Mouse (Mus musculus): ENCODE measurements around the gene Selenos. TPM values are rescaled to one million over a fixed set of nuclear protein-coding genes. Genes with fewer than 3 reads are reported as not detected.
A peak's percentile ranks its signal among the peaks of the same experiment; 100 is the strongest.

Gene Selenos
- total RNA-seq, 2 experiments from 2014 or later: 28.4 to 29.6 TPM

DNA sequence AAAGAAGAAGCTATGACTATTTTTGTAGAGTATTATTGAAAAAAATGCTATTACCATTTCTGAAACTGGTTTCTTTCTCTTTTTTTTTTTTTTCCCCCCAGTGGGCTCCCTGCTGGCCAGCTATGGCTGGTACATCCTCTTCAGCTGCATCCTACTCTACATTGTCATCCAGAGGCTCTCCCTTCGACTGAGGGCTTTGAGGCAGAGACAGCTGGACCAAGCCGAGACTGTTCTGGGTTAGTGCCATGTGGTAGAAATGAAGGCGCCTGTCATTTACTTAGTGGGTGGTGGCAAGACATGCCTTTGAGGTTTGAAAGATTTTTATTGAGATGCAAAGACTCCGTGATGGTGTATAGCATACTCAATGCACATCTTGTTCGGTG, 773 bp downstream of the Selenos start:
- DNase-seq: no peak
- intact Hi-C loops (cut with DNase I): no loop called here

DNA sequence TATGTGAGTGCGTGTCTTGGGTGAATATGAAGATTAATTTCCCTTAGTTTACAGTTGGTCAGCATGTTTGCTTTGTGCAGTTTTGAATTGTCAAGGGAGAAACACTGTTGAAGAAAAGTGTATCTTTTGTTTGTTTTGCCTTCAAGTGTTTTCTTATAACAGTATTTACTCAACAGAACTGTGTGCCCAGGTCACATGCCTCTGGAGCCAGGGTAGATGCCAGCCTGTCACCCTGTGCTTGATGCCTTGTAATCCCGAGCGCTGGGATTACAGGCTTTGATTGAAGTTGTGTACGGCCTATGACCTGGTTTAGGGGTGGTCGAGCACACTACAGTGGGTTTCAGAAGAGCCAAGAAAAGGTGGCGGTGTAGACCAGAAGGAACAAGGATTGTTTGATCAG, 4.3 kb downstream of the Selenos start:
- no peak for DNase-seq
- intact Hi-C loops (cut with DNase I): no loop called here

DNA sequence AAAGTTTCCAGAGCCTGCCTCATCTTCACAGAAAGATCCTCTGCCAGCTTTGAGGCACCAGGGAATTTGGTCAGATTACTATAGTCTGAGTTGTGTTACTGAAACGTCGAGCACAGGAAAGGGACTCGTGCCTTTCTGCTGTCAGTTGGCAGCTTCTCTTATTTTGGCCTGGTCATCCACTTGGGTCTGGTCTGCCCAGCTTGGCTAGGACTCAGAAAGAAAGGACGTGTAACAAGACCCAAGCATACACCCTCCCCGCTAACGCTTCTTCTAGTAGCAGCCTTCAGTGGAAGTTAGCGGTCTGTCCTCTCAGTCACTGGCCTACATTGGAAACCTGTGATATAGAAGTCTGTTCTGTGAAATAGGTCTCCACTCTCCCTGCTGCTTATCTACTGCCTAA, 5.1 kb downstream of the Selenos start:
- intact Hi-C loops (cut with DNase I): no loop called here
- no peak for DNase-seq

DNA sequence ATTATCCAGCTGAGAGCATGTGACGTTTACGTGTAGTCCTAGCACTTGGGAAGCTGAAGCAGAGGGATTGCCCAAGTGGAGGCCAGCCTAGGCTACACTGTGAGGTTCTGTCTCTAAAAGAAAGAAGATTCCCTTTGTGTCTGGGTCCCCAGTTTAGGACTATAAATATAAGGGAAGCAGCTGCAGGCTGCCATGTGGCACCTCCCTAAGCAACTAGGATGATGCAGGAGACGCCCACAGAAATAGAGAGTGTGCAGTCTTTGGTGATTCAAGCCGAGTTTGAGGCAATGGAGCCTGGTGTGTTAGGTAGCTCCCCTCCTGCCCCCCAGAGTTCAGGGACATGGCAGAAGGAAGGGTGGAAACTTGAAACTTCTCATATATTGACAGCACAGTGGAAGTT, 8.2 kb downstream of the Selenos start:
- DNase-seq: no peak
- intact Hi-C loops (cut with DNase I): no loop called here

GRCm38 (mm10) chr7:66088077-66088476, 8.6 kb downstream of the Selenos start:
- intact Hi-C loops (cut with DNase I): no loop called here
- no peak for DNase-seq

- intact Hi-C loops (cut with DNase I): no loop called here
- DNase-seq: no peak
Measured at GRCm38 (mm10) chr7:66090676-66091190, 11.3 kb downstream of the Selenos start.

- intact Hi-C loops (cut with DNase I): no loop called here
- no peak for DNase-seq
Measured at GRCm38 (mm10) chr7:66091553-66091952, 12.1 kb downstream of the Selenos start.

DNA sequence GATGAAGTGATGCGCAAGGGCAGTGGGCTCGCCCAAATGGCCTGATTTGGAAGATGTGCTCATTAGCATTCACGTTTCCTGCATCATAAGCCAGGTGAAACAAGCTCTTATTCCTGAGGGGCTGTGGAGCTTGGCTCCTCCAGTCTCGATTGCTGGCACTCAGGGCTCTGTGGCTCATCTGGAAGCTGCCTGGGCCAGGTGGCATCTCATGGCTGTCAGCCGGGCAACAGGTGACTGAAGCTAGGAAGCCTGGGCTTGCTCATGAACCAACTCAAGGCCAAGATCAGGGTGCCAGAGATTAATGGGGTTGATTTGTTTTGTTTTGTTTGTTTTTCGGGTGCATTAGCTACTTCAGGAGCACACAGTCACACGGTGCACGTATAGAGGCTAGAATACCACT, 13.2 kb downstream of the Selenos start:
- DNase-seq: no peak
- intact Hi-C loops (cut with DNase I): no loop called here

GRCm38 (mm10) chr7:66094141-66094540, 14.7 kb downstream of the Selenos start:
- intact Hi-C loops (cut with DNase I): no loop called here
- peak; percentile 16 to 32 for DNase-seq

GRCm38 (mm10) chr7:66098803-66099202, 19.4 kb downstream of the Selenos start:
- no peak for DNase-seq
- intact Hi-C loops (cut with DNase I): no loop called here

DNA sequence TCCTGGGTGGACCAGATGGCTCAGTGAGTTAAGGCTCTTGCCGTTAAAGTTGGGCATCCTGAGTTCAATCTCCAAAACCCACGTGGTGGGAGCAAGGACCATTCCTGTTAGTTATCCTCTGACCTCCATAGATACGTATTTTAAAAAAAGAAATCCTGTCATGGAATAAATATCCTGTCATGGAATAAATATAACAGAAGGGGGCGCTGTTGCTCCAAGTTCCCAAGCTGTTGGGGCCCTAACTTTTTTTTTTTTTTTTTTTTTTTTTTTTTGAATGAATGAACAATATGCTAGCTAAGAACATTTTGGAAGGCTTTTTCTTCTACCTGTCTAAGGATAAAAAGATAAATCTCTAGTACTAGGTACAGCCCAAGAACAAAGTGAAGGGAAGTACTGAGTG, 22.4 kb downstream of the Selenos start:
- intact Hi-C loops (cut with DNase I): loop anchor here (1.0 to 5.0 kb wide), 4 partner anchors 148 to 560 kb away; no protein-coding TSS in a partner anchor
- DNase-seq: peak in 1 of 2 experiments; percentile 51

GRCm38 (mm10) chr7:66104531-66104930, 25.1 kb downstream of the Selenos start:
- intact Hi-C loops (cut with DNase I): loop anchor here (5.0 kb wide), 1 partner anchor 558 kb away; no protein-coding TSS in a partner anchor
- no peak for DNase-seq

GRCm38 (mm10) chr7:66105771-66106170, 26.3 kb downstream of the Selenos start:
- DNase-seq: no peak
- intact Hi-C loops (cut with DNase I): loop anchor here (5.0 kb wide), 1 partner anchor 92 kb away; no protein-coding TSS in a partner anchor

DNA sequence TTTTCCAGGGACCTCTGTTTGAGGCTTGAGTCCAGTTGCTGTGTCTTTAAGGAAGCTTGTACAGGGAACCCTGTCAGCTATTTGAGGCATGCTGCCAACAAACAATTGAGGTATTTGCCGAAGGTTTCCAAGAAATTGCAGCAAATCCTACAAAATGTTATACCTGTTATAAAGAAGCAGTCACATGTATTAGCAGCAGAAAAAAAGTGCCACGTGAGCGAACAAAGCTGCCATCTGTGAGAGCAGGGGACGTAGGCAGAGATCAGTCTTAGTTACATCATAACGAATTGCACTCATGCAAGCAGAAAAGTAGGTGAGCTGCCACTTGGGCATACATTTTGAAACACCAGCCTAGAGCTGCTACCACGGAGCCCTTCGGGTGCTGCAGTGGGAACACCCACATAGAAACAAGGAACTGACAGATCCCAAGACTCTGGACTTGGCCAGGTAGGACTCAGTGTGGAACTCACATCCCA, 27.2 kb downstream of the Selenos start:
- intact Hi-C loops (cut with DNase I): loop anchor here (5.0 kb wide), 1 partner anchor 91 kb away; no protein-coding TSS in a partner anchor
- no peak for DNase-seq

GRCm38 (mm10) chr7:66107206-66107605, 27.8 kb downstream of the Selenos start:
- DNase-seq: no peak
- intact Hi-C loops (cut with DNase I): loop anchor here (5.0 kb wide), 1 partner anchor 90 kb away; no protein-coding TSS in a partner anchor

- intact Hi-C loops (cut with DNase I): loop anchor here (5.0 kb wide), 1 partner anchor 89 kb away; no protein-coding TSS in a partner anchor
- DNase-seq: peak in 1 of 2 experiments; percentile 36
Measured at GRCm38 (mm10) chr7:66107930-66108329, 28.5 kb downstream of the Selenos start.

- intact Hi-C loops (cut with DNase I): loop anchor here (5.0 kb wide), 1 partner anchor 88 kb away; no protein-coding TSS in a partner anchor
Measured at GRCm38 (mm10) chr7:66108961-66109854, 29.8 kb downstream of the Selenos start, which contains the start of gene Chsy1. Gene Chsy1 (plus strand): TSS chr7:66109515.

DNA sequence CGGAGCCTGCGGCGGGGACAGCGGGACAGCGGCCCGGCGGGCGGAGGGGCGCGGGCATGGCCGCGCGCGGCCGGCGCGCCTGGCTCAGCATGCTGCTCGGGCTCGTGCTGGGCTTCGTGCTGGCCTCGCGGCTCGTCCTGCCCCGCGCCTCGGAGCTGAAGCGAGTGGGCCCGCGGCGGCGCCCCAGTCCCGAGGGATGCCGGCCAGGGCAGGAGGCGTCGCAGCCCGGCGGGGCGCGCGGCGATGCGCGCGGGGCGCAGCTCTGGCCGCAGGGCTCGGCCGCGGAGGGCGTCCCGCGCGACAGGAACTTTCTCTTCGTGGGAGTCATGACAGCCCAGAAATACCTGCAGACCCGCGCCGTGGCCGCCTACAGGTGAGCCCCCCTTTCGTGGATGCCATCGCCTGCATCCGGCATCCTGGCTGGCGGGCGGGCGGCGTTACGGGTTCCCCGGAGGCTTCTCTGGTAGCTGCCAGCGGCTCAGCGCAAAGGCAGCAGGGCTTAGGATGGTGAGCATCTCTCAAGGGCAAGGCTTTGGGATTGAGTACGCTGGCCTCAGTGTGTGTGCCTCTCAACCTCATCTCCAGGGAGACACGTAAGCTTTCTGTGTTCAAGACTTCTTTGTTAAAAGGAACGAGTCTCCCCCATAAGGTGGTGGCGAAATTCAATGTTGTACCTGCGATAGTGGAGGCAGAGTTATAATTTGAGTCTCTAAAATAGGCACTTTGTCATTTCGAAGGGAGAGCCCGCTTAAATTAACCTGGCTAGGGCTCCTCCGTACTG, 30.6 kb downstream of the Selenos start:
- intact Hi-C loops (cut with DNase I): loop anchor here (5.0 kb wide), 2 partner anchors 72 to 87 kb away; no protein-coding TSS in a partner anchor
- DNase-seq: peak; percentile 59 to 61

More at GRCm38 (mm10) chr7:66108961-66109854, 29.8 kb downstream of the Selenos start, which contains the start of gene Chsy1:
- DNase-seq: peak; percentile 92

DNA sequence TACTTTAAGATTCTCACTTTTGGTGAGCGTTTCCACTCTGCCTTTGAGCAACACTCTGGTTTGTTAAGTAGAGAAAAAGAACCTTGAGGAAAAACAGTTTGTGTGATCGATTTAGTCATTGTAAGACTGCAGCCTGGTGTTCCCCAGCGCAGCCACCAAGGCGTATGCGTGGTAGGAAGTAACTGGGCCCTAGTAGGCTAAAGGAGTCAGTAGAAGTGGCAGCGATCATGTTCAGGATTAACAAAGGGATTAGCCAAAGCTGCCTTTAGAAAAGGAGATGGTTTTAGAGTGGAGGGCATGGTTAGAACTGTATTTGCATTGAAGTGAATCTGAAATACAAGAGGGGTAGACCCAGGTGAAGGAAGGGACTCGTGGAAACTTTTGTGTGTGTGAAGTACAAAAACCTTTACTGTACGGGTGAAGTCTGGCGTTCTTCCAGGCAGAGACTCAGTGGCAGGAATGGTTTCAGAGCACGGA, 31.2 kb downstream of the Selenos start:
- intact Hi-C loops (cut with DNase I): loop anchor here (5.0 kb wide), 1 partner anchor 72 kb away; no protein-coding TSS in a partner anchor
- no peak for DNase-seq

DNA sequence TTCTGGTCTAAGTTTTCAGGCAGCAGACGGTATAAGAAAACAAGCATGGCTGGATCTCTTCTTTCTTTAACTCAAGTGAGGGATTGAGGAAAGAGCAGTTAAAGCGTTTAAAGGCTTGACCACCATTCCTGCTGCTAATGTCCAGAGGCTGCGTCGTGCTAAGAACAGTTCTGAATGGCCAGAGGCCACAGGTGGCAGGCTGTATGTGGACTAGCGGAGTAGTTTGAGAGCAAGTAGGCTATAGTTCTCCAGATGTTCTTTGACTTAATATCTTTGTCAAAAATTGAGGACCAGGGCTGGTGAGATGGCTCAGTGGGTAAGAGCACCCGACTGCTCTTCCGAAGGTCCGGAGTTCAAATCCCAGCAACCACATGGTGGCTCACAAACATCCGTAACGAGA, 31.8 kb downstream of the Selenos start:
- intact Hi-C loops (cut with DNase I): loop anchor here (5.0 kb wide), 1 partner anchor 71 kb away; no protein-coding TSS in a partner anchor
- DNase-seq: no peak
